Mouse (Mus musculus) forebrain, embryonic 15.5 days (tissue): ENCODE results near the gene Gm3139. TPM values are rescaled to one million over a fixed set of nuclear protein-coding genes. Genes with fewer than 3 reads are reported as not detected.
"Not testable (repeated sequence)": the region's sequence is repeated elsewhere in the genome, so short reads cannot be mapped to it uniquely, and the experiment has no call there.

Experiments used
- ATAC-seq: fragments of 200-750 bp; cut with Nextera tagmentation; replicated peaks from 2 replicates; pipeline ENCODE4 v1.8.0; 2017; ENCODE audit warnings: mild to moderate bottlenecking, moderate TSS enrichment, moderate library complexity
- H3K27ac ChIP-seq: fragments of 300-500 bp; sonication (generic); replicated peaks from 2 replicates; pipeline ENCODE4 v1.5.1; 2015; ENCODE audit warnings: mild to moderate bottlenecking, inconsistent platforms
- H3K27me3 ChIP-seq: fragments of 300-500 bp; sonication (generic); 2 replicates; pipeline ENCODE4 v1.6.1; 2015; ENCODE audit warnings: inconsistent platforms
- H3K36me3 ChIP-seq: fragments of 300-500 bp; sonication (generic); 2 replicates; pipeline ENCODE4 v1.6.1; 2015; ENCODE audit warnings: mild to moderate bottlenecking, inconsistent platforms
- H3K4me1 ChIP-seq: fragments of 300-500 bp; sonication (generic); 2 replicates; pipeline ENCODE4 v1.6.1; 2015; ENCODE audit warnings: inconsistent platforms
- H3K4me2 ChIP-seq: fragments of 300-500 bp; sonication (generic); replicated peaks from 2 replicates; pipeline ENCODE4 v1.6.1; 2015; ENCODE audit warnings: mild to moderate bottlenecking, inconsistent platforms
- H3K4me3 ChIP-seq: fragments of 300-500 bp; sonication (generic); 2 replicates; pipeline ENCODE4 v1.5.1; 2015; ENCODE audit warnings: mild to moderate bottlenecking, inconsistent platforms
- H3K9ac ChIP-seq: fragments of 300-500 bp; sonication (generic); replicated peaks from 2 replicates; pipeline ENCODE4 v1.6.1; 2015; ENCODE audit warnings: mild to moderate bottlenecking, inconsistent platforms
- H3K9me3 ChIP-seq: fragments of 300-500 bp; sonication (generic); 2 replicates; pipeline ENCODE4 v1.6.1; 2016; ENCODE audit warnings: inconsistent platforms
- WGBS: fragments of 180-500 bp; shearing (Covaris S2); methylation state at CpG from one replicate; pipeline ENCODE4 v1.1.7; 2015; ENCODE audit warnings: mixed read lengths; 5-methylcytosine and 5-hydroxymethylcytosine counted together
- polyA plus RNA-seq: library from polyadenylated mRNA; unstranded; fragments of >200 nt; fragmentation: Nextera tagmentation; extraction: Ambion mirVana; gene quantifications from 2 replicates; pipeline ENCODE4 v1.2.1, GENCODE M21; 2015

Gm3139 gene
- not detected in 2 replicates for polyA plus RNA-seq

DNA sequence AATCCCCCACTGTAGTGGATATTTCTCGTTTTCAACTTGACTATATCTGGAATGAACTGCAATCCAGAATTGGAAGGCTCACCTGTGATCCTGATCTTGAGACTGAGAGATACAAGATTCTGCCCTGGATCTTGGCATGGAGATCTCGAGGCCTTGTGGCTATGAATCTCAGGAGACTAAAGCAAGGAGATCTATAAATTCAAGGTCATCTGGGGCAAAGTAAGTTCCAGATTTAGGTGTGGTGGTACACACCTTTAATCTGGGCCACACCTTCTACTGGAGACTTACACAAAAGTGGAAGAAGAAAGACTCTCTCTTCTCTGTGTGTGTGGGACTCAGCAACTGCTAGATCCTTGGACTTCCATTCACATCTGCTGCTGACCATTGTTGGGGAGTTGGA, at the start of gene Gm3139:
Gene Gm3139, plus strand, starts transcription at position 301 of the 400 bp plus-strand sequence.
- H3K27ac ChIP-seq, H3K9ac ChIP-seq, H3K27me3 ChIP-seq, H3K4me3 ChIP-seq, H3K9me3 ChIP-seq, H3K4me2 ChIP-seq, H3K4me1 ChIP-seq, ATAC-seq, H3K36me3 ChIP-seq: not testable (repeated sequence)
- WGBS, result no CpG with 5 or more reads among the region's 2 CpGs

Other genes with a start within 250 kb of the Gm3139 start
- gene A430089I19Rik, start 219.5 kb upstream of the Gm3139 start, polyA plus RNA-seq, result not detected in 2 replicates
- gene Gm6502, start 211.9 kb upstream of the Gm3139 start, polyA plus RNA-seq, result not detected in 2 replicates
- gene AA792892, start 186.5 kb upstream of the Gm3139 start, polyA plus RNA-seq, result not detected in 2 replicates
- not detected in 2 replicates for gene Gm7682, start 80.5 kb upstream of the Gm3139 start, polyA plus RNA-seq
- not detected in 2 replicates for gene Gm3147, start 90.1 kb downstream of the Gm3139 start, polyA plus RNA-seq
- gene Gm6509, start 97.7 kb downstream of the Gm3139 start, polyA plus RNA-seq, result not detected in 2 replicates
- gene Gm6205, start 122.1 kb downstream of the Gm3139 start, polyA plus RNA-seq, result not detected in 2 replicates